Mouse (Mus musculus): ENCODE data around the gene Anp32b. TPM values are rescaled to one million over a fixed set of nuclear protein-coding genes. Genes with fewer than 3 reads are reported as not detected.
A peak's percentile ranks its signal among the peaks of the same experiment; 100 is the strongest.

The Anp32b gene
- polyA plus RNA-seq, 1 experiment from 2014 or later = 259 TPM

- H3K9ac ChIP-seq = no peak overlapping the region
- ATAC-seq (ENCODE audit: insufficient read depth, low FRiP score, low read depth) = no peak
- no peaks in the 10 kb centered on the region for H3K9me3 ChIP-seq
- H3K4me1 ChIP-seq = peaks cover 20% of the 10 kb centered on the region
- H3K4me2 ChIP-seq = peak overlapping the region; percentile 76
- WGBS = 67% methylated on average over 5 of the region's 5 CpGs
- no peak overlapping the region for H3K4me3 ChIP-seq (replicated peaks)
- no peaks in the 10 kb centered on the region for H3K27me3 ChIP-seq (replicated peaks)
- no peaks in the 10 kb centered on the region for H3K36me3 ChIP-seq
- H3K27ac ChIP-seq = no peak overlapping the region
Observed at GRCm38 (mm10) chr4:46454097-46454864, 3.6 kb downstream of the Anp32b start.

- Histone ChIP-seq H3K4me1 (peaks cover 20% of the 10 kb centered on the region), H3K4me2 (no peak overlapping the region), H3K36me3 (peaks cover 6% of the 10 kb centered on the region; the same call in 1 of the 2 replicates), H3K27ac (no peak overlapping the region), H3K9me3 (no peaks in the 10 kb centered on the region), H3K27me3 (replicated peaks) (no peaks in the 10 kb centered on the region), H3K9ac (no peak overlapping the region), H3K4me3 (replicated peaks) (no peak overlapping the region)
- no peak for ATAC-seq (ENCODE audit: insufficient read depth, low FRiP score, low read depth)
- 75% methylated on average over 4 of the region's 4 CpGs for WGBS
Observed at GRCm38 (mm10) chr4:46456762-46457161, 6.1 kb downstream of the Anp32b start.

GRCm38 (mm10) chr4:46457186-46457585 is 6.5 kb downstream of the Anp32b start:
- WGBS = 91% methylated on average over 3 of the region's 3 CpGs

GRCm38 (mm10) chr4:46458411-46458810 is 7.7 kb downstream of the Anp32b start:
- Histone ChIP-seq H3K36me3 (peaks cover 11% of the 10 kb centered on the region), H3K4me2 (no peak overlapping the region)
- 96% methylated on average over 2 of the region's 2 CpGs for WGBS

More at GRCm38 (mm10) chr4:46457186-46457585, 6.5 kb downstream of the Anp32b start:
- Histone ChIP-seq H3K36me3 (peaks cover 6% of the 10 kb centered on the region), H3K9ac (no peak overlapping the region), H3K9me3 (no peaks in the 10 kb centered on the region), H3K4me1 (peaks cover 20% of the 10 kb centered on the region), H3K4me3 (replicated peaks) (no peak overlapping the region), H3K27me3 (replicated peaks) (no peaks in the 10 kb centered on the region), H3K4me2 (no peak overlapping the region), H3K27ac (no peak overlapping the region)
- ATAC-seq (ENCODE audit: insufficient read depth, low FRiP score, low read depth) = no peak

GRCm38 (mm10) chr4:46463130-46463830 is 12.6 kb downstream of the Anp32b start:
- Histone ChIP-seq H3K27me3 (replicated peaks) (no peaks in the 10 kb centered on the region), H3K9ac (no peak overlapping the region), H3K27ac (no peak overlapping the region), H3K4me1 (no peaks in the 10 kb centered on the region), H3K36me3 (peaks cover 54% of the 10 kb centered on the region), H3K4me2 (no peak overlapping the region), H3K4me3 (replicated peaks) (no peak overlapping the region), H3K9me3 (no peaks in the 10 kb centered on the region)
- WGBS = 83% methylated on average over 7 of the region's 7 CpGs
- ATAC-seq (ENCODE audit: insufficient read depth, low FRiP score, low read depth) = no peak

More at GRCm38 (mm10) chr4:46458411-46458810, 7.7 kb downstream of the Anp32b start:
- Histone ChIP-seq H3K4me1 (peaks cover 13% of the 10 kb centered on the region), H3K27ac (no peak overlapping the region), H3K9ac (no peak overlapping the region), H3K27me3 (replicated peaks) (no peaks in the 10 kb centered on the region), H3K9me3 (no peaks in the 10 kb centered on the region), H3K4me3 (replicated peaks) (no peak overlapping the region)
- ATAC-seq (ENCODE audit: insufficient read depth, low FRiP score, low read depth) = no peak

- Histone ChIP-seq H3K9ac (no peak overlapping the region), H3K4me3 (replicated peaks) (no peak overlapping the region), H3K4me1 (no peaks in the 10 kb centered on the region), H3K27ac (no peak overlapping the region), H3K27me3 (replicated peaks) (no peaks in the 10 kb centered on the region), H3K4me2 (no peak overlapping the region), H3K9me3 (no peaks in the 10 kb centered on the region), H3K36me3 (peaks cover 69% of the 10 kb centered on the region)
- 83% methylated on average over 3 of the region's 3 CpGs for WGBS
- ATAC-seq (ENCODE audit: insufficient read depth, low FRiP score, low read depth) = no peak
Observed at GRCm38 (mm10) chr4:46465740-46466139, 15.0 kb downstream of the Anp32b start.

- H3K9ac ChIP-seq = no peak overlapping the region
- H3K27ac ChIP-seq = no peak overlapping the region
- H3K4me2 ChIP-seq = no peak overlapping the region
- H3K9me3 ChIP-seq = no peaks in the 10 kb centered on the region
- H3K4me1 ChIP-seq = no peaks in the 10 kb centered on the region
- H3K4me3 ChIP-seq (replicated peaks) = no peak overlapping the region
- no peak for ATAC-seq (ENCODE audit: insufficient read depth, low FRiP score, low read depth)
- WGBS = 90% methylated on average over 5 of the region's 5 CpGs
- H3K27me3 ChIP-seq (replicated peaks) = no peaks in the 10 kb centered on the region
- H3K36me3 ChIP-seq = peaks cover 50% of the 10 kb centered on the region
Observed at GRCm38 (mm10) chr4:46475101-46475500, 24.4 kb downstream of the Anp32b start.

GRCm38 (mm10) chr4:46479081-46479480 is 28.4 kb downstream of the Anp32b start:
- Histone ChIP-seq H3K27me3 (replicated peaks) (no peaks in the 10 kb centered on the region), H3K9me3 (no peaks in the 10 kb centered on the region), H3K27ac (no peak overlapping the region), H3K4me3 (replicated peaks) (no peak overlapping the region), H3K9ac (no peak overlapping the region), H3K36me3 (peaks cover 19% of the 10 kb centered on the region), H3K4me2 (no peak overlapping the region), H3K4me1 (no peaks in the 10 kb centered on the region)
- 90% methylated on average over 2 of the region's 2 CpGs for WGBS
- ATAC-seq (ENCODE audit: insufficient read depth, low FRiP score, low read depth) = no peak

GRCm38 (mm10) chr4:46485696-46486417 is 35.2 kb downstream of the Anp32b start:
- Histone ChIP-seq H3K36me3 (no peaks in the 10 kb centered on the region), H3K27ac (no peak overlapping the region), H3K27me3 (replicated peaks) (no peaks in the 10 kb centered on the region), H3K4me1 (peaks cover 3% of the 10 kb centered on the region), H3K4me2 (no peak overlapping the region), H3K9ac (no peak overlapping the region), H3K4me3 (replicated peaks) (no peak overlapping the region), H3K9me3 (no peaks in the 10 kb centered on the region)
- WGBS = 36% methylated on average over 14 of the region's 14 CpGs
- no peak for ATAC-seq (ENCODE audit: insufficient read depth, low FRiP score, low read depth)

GRCm38 (mm10) chr4:46487348-46487747 is 36.6 kb downstream of the Anp32b start:
- Histone ChIP-seq H3K4me3 (replicated peaks) (no peak overlapping the region), H3K27ac (no peak overlapping the region)

GRCm38 (mm10) chr4:46489028-46489925 is 38.6 kb downstream of the Anp32b start, which contains the start of gene Nans:
Gene Nans, plus strand, starts transcription at chr4:46489248.
- peak; percentile 99 for ATAC-seq (ENCODE audit: insufficient read depth, low FRiP score, low read depth)
- Histone ChIP-seq H3K36me3 (peaks cover 18% of the 10 kb centered on the region), H3K4me2 (peak within 1 kb of the TSS; percentile 54), H3K27ac (peak within 1 kb of the TSS; percentile 77), H3K4me3 (replicated peaks) (peak within 1 kb of the TSS; percentile 76), H3K4me1 (peaks cover 3% of the 10 kb centered on the region), H3K9me3 (no peaks in the 10 kb centered on the region), H3K27me3 (replicated peaks) (no peaks in the 10 kb centered on the region), H3K9ac (peak within 1 kb of the TSS; percentile 75)
- WGBS = under 1% methylated on average over 58 of the region's 58 CpGs

More at GRCm38 (mm10) chr4:46487348-46487747, 36.6 kb downstream of the Anp32b start:
- ATAC-seq (ENCODE audit: insufficient read depth, low FRiP score, low read depth) = no peak
- H3K9me3 ChIP-seq = no peaks in the 10 kb centered on the region
- no peak overlapping the region for H3K4me2 ChIP-seq
- H3K9ac ChIP-seq = no peak overlapping the region
- no peaks in the 10 kb centered on the region for H3K27me3 ChIP-seq (replicated peaks)
- 81% methylated on average over 5 of the region's 5 CpGs for WGBS
- H3K4me1 ChIP-seq = peaks cover 3% of the 10 kb centered on the region
- H3K36me3 ChIP-seq = no peaks in the 10 kb centered on the region
